Mouse (Mus musculus) layer of hippocampus, adult 8-10 months (tissue): ENCODE results near the gene Cxcr3. TPM values are rescaled to one million over a fixed set of nuclear protein-coding genes. Genes with fewer than 3 reads are reported as not detected.

Experiments used
- total RNA-seq, 4 experiments: library from RNA; stranded (reverse); gene quantifications; 2 replicates each; pipeline ENCODE4 v1.2.4; 2022

Cxcr3 gene
- total RNA-seq, 4 experiments from 2014 or later: 0.32 TPM; not detected in 3

Other genes with a start within 250 kb of the Cxcr3 start
- gene Taf1, start 201.5 kb downstream of the Cxcr3 start, total RNA-seq: 10 to 100 TPM; 44.9 to 51.7 (median 48.5) TPM
- gene Ogt, start 94.2 kb downstream of the Cxcr3 start, total RNA-seq: 100 to 1,000 TPM; 185 to 278 (median 222) TPM
- under 1 TPM in 3 of 4 experiments, not detected in 1; 0.27 to 0.99 (median 0.74) TPM for gene Gm4779, start 60.2 kb upstream of the Cxcr3 start, total RNA-seq
- gene 8030474K03Rik, start 60.4 kb upstream of the Cxcr3 start, total RNA-seq: not detected
- gene Nhsl2, start 115.1 kb upstream of the Cxcr3 start, total RNA-seq: 10 to 100 TPM; 37.4 to 52.7 (median 48.8) TPM